ENCODE assay signal across 17 mouse cellular contexts in the genomic region with DNA sequence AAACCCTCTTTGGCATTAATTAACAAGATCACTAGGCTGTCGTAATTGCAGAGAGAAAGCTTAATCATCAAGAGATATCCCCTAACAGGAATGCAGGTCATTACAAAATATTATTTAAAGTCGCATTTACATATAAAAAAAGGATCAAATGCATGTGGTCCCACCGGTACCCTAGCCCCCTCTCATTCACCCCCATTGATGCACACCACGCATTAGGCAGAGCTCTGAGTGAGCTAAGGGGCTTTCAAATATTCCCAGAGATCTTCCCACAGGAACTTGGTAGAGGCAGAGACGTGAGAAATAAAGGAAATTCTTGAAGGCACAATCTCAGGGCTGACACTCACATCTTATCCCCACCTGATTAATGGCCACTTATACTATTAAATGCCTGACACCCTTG.
"Had no signal": no experiment of that assay in that cellular context is flagged by ENCODE, and none has a peak within 500 bp of the region (broad histone marks: within the 10 kb centered on the region; RNA-seq: fewer than 3 reads in every experiment).

No protein-coding gene starts in this region.

- H3K36me3 ChIP-seq: midbrain, embryonic 12.5 days; midbrain, embryonic 15.5 days; neural tube, embryonic 13.5 days; neural tube, embryonic 15.5 days had no signal

- H3K9me3 ChIP-seq: midbrain, embryonic 12.5 days; midbrain, embryonic 15.5 days; neural tube, embryonic 13.5 days; neural tube, embryonic 15.5 days had no signal

- ATAC-seq: midbrain, embryonic 15.5 days had no signal

- H3K9ac ChIP-seq: lung, embryonic 14.5 days; midbrain, embryonic 12.5 days; midbrain, embryonic 15.5 days; neural tube, embryonic 13.5 days; neural tube, embryonic 15.5 days had no signal

- H3K27ac ChIP-seq: midbrain, embryonic 12.5 days; midbrain, embryonic 15.5 days; neural tube, embryonic 13.5 days; neural tube, embryonic 15.5 days had no signal

- DNase-seq: lung, adult 18-20 months; lung, embryonic 14.5 days; lung, postnatal 10 days; lung, postnatal 4 days; retina, postnatal 1 day; right cerebral cortex, adult 18-20 months; right cerebral cortex, postnatal 25 days; right cerebral cortex, postnatal 4 days; spleen, adult 18-20 months; thymus, adult 18-20 months; thymus, postnatal 14 days; thymus, postnatal 36 days had no signal

- H3K27me3 ChIP-seq: midbrain, embryonic 12.5 days; midbrain, embryonic 15.5 days; neural tube, embryonic 13.5 days; neural tube, embryonic 15.5 days had no signal

- H3K4me2 ChIP-seq: lung, embryonic 14.5 days; midbrain, embryonic 12.5 days; midbrain, embryonic 15.5 days; neural tube, embryonic 13.5 days; neural tube, embryonic 15.5 days had no signal

- H3K4me3 ChIP-seq: midbrain, embryonic 12.5 days; midbrain, embryonic 15.5 days; myocyte; neural tube, embryonic 13.5 days; neural tube, embryonic 15.5 days had no signal
